ENCODE assay signal across 9 mouse cellular contexts in genomic region chr8:109417222-109417621, GRCm38 (mm10).
A peak's percentile ranks its signal among the peaks of the same experiment; 100 is the strongest.
DNase-seq lines count a peak whose midpoint lies in the region; ATAC-seq lines count a peak whose summit lies in the region.
"Had no signal": no experiment of that assay in that cellular context is flagged by ENCODE, and none has a peak within 500 bp of the region (broad histone marks: within the 10 kb centered on the region; RNA-seq: fewer than 3 reads in every experiment).

No protein-coding gene starts in this region.

- H3K9ac ChIP-seq in forebrain, embryonic 14.5 days (ENCODE audit: low read length), result peak overlapping the region; percentile 47; the same call in 1 of the 2 replicates
- H3K9ac ChIP-seq: heart, embryonic 15.5 days had no signal

- ATAC-seq in cerebellum, adult (ENCODE audit: insufficient number of reproducible peaks, low FRiP score, low TSS enrichment), result no peak
- peak; percentile 84 for ATAC-seq in forebrain, embryonic 14.5 days
- no peak for ATAC-seq in granulocyte monocyte progenitor cell, adult 5-6 weeks (replicated peaks; ENCODE audit: poor library complexity, severe bottlenecking)

- 31% methylated on average over 5 of the region's 5 CpGs for WGBS in forebrain, embryonic 14.5 days

- H3K4me1 ChIP-seq in forebrain, embryonic 14.5 days (ENCODE audit: control insufficient read depth, insufficient read depth, low read length), result peaks cover 31% of the 10 kb centered on the region

- no peaks in the 10 kb centered on the region for H3K9me3 ChIP-seq in forebrain, embryonic 14.5 days (replicated peaks; ENCODE audit: control insufficient read depth, low read length)
- H3K9me3 ChIP-seq: heart, embryonic 15.5 days had no signal

- H3K27ac ChIP-seq in forebrain, embryonic 14.5 days (ENCODE audit: low read depth, low read length), result peak overlapping the region; percentile 90
- H3K27ac ChIP-seq: heart, embryonic 15.5 days had no signal

- H3K27me3 ChIP-seq in forebrain, embryonic 14.5 days (replicated peaks; ENCODE audit: control insufficient read depth, insufficient read depth, low read length), result no peaks in the 10 kb centered on the region
- H3K27me3 ChIP-seq: heart, embryonic 15.5 days had no signal

- peak; percentile 7 for DNase-seq in cerebellum, adult 11 months
- DNase-seq in cerebellum, adult 18-20 months, result peak; percentile 24 to 32
- peak; percentile 91 for DNase-seq in forebrain, embryonic 14.5 days (ENCODE audit: low spot score)
- peak; percentile 32 for DNase-seq in kidney, postnatal 14 days
- DNase-seq in lung, postnatal 36 days, result peak; percentile 24
- peak; percentile 66 for DNase-seq in right cerebral cortex, postnatal 4 days

- H3K36me3 ChIP-seq in forebrain, embryonic 14.5 days (ENCODE audit: control insufficient read depth, insufficient read depth, low read length), result no peaks in the 10 kb centered on the region
- H3K36me3 ChIP-seq: heart, embryonic 15.5 days had no signal

- peak overlapping the region; percentile 30; the same call in 1 of the 2 replicates for H3K4me2 ChIP-seq in forebrain, embryonic 14.5 days (ENCODE audit: low read length)

- no peak overlapping the region for H3K4me3 ChIP-seq in forebrain, embryonic 14.5 days (ENCODE audit: low read depth, low read length)
- H3K4me3 ChIP-seq: heart, embryonic 15.5 days had no signal

Comparison
In these comparisons a context has a peak if more than half of its experiments do, and no peak if none do; other contexts are left out.
1. DNase-seq: peak in every context shown above with its lines; median percentile 91 in forebrain, embryonic 14.5 days; 66 in right cerebral cortex, postnatal 4 days; 32 in kidney, postnatal 14 days; 28 in cerebellum, adult 18-20 months; 24 in lung, postnatal 36 days; 7 in cerebellum, adult 11 months.